Mouse (Mus musculus): Measurements from ENCODE around the gene Stub1. TPM values are rescaled to one million over a fixed set of nuclear protein-coding genes. Genes with fewer than 3 reads are reported as not detected.
"Not testable (repeated sequence)": the region's sequence is repeated elsewhere in the genome, so short reads cannot be mapped to it uniquely, and the experiment has no call there.

The Stub1 gene
- total and polyA plus RNA-seq, 3 experiments = 105 to 147 (median 129) TPM

DNA sequence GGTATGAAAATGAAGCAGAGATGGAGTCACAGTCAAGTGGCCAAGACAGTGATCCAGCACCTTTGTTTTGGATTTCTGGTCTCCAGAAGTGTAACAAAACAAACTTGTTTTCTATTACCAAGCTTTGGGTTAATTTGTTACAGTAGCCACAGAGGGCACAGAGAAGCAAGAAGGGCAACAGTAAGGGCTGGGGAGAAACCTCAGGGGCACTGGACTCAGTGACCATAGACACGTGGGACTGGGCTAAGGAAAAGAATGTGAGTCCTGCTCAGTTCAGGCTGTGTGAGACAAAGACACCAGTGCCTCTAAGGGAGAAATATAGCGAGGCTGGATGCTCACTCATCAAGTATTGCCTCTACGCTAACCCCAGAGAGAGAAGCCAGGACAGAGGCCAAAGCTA is 39.5 kb upstream of the Stub1 start:
- Histone ChIP-seq H3K27ac (no peak overlapping the region), H3K9ac (ENCODE audit: low read depth, low read length) (no peak overlapping the region), H3K4me1 (ENCODE audit: control insufficient read depth, insufficient read depth, low read length) (peaks cover 9% of the 10 kb centered on the region), H3K36me3 (ENCODE audit: control insufficient read depth, insufficient read depth, low read length) (no peaks in the 10 kb centered on the region), H3K27me3 (ENCODE audit: control insufficient read depth, insufficient read depth, low read length) (no peaks in the 10 kb centered on the region), H3K4me3 (no peak overlapping the region), H3K79me2 (replicated peaks; ENCODE audit: control insufficient read depth, insufficient read depth, low read length) (no peaks in the 10 kb centered on the region; the same call in 1 of the 2 replicates)
- no peak for DNase-seq
- TF ChIP-seq POLR2A (IDR thresholded peaks at IDR 0.05; ENCODE audit: insufficient read depth, low read depth, low read length) = no peak
- TF ChIP-seq EP300 (IDR thresholded peaks at IDR 0.05; ENCODE audit: insufficient read depth, low read depth, low read length) = no peak
- TF ChIP-seq CTCF (IDR thresholded peaks at IDR 0.05) = no peak
- WGBS = 85% methylated on average over 3 of the region's 3 CpGs
- intact Hi-C loops (cut with DNase I) = no loop called here

DNA sequence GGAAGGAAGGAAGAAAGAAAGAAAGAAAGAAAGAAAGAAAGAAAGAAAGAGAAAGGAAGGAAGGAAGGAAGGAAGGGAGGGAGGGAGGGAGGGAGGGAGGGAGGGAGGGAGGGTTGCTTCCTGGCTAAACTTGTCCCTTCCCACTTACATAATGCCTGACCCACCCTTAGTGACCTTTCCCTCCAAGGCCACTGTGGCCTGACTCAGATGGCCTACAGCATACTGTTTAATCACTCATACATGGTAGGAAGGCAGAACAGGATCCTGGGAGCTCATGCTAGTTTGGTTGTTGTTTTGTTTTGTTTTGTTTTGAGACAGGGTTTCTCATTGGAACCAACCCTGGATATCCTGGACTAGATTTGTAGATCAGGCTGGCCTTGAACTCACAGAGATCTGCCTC is 38.4 kb upstream of the Stub1 start:
- H3K79me2 ChIP-seq (replicated peaks; ENCODE audit: control insufficient read depth, insufficient read depth, low read length); H3K4me1 ChIP-seq (ENCODE audit: control insufficient read depth, insufficient read depth, low read length); H3K27me3 ChIP-seq (ENCODE audit: control insufficient read depth, insufficient read depth, low read length); intact Hi-C loops (cut with DNase I); DNase-seq; H3K9ac ChIP-seq (ENCODE audit: low read depth, low read length); H3K27ac ChIP-seq; H3K36me3 ChIP-seq (ENCODE audit: control insufficient read depth, insufficient read depth, low read length); H3K4me3 ChIP-seq: not testable (repeated sequence)

DNA sequence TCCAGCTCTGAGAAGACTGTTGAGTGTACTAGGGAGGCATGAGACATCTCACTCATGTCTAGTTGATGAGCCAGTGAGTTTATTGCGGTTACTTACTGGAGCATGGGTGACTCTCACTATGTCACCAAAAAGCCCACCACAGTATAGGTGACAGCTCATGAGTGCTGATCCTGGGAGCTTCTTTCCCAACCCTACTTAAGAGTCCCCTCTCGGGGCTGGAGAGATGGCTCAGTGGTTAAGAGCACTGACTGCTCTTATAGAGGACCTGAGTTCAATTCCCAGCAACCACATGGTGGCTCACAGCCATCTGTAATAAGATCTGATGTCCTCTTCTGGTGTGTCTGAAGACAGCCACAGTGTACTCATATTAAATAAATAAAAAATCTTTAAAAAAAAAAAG is 36.8 kb upstream of the Stub1 start:
- Histone ChIP-seq H3K4me1 (ENCODE audit: control insufficient read depth, insufficient read depth, low read length) (peaks cover 7% of the 10 kb centered on the region), H3K4me3 (no peak overlapping the region), H3K27ac (no peak overlapping the region), H3K36me3 (ENCODE audit: control insufficient read depth, insufficient read depth, low read length) (no peaks in the 10 kb centered on the region), H3K79me2 (replicated peaks; ENCODE audit: control insufficient read depth, insufficient read depth, low read length) (peaks cover 3% of the 10 kb centered on the region), H3K27me3 (ENCODE audit: control insufficient read depth, insufficient read depth, low read length) (no peaks in the 10 kb centered on the region), H3K9ac (ENCODE audit: low read depth, low read length) (no peak overlapping the region)
- WGBS = 95% methylated on average over 2 of the region's 2 CpGs
- TF ChIP-seq CTCF (IDR thresholded peaks at IDR 0.05) = no peak
- no peak for TF ChIP-seq EP300 (IDR thresholded peaks at IDR 0.05; ENCODE audit: insufficient read depth, low read depth, low read length)
- TF ChIP-seq POLR2A (IDR thresholded peaks at IDR 0.05; ENCODE audit: insufficient read depth, low read depth, low read length) = no peak
- no peak for DNase-seq
- intact Hi-C loops (cut with DNase I) = loop anchor here (5.0 kb wide), 2 partner anchors 38 to 617 kb away; partner anchors contain the start of gene Stub1

DNA sequence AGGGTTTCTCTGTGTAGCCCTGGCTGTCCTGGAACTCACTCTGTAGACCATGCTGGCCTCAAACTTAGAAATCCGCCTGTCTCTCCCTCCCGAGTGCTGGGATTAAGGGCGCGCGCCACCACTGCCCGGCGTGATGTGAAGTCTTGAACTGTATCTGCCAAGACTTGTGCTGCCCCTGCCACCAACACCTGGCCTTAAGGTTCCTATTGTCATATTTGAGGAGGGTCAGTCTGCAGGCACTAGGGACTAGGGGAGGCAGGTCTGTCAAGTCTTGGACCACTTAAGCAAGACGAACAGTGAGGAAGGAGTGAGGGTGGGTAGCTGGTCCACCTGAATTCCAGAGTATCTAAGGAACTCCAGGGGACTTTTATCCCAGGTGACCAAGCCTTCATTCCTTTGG is 36.3 kb upstream of the Stub1 start:
- WGBS = 84% methylated on average over 8 of the region's 8 CpGs
- Histone ChIP-seq H3K4me3 (no peak overlapping the region), H3K27me3 (ENCODE audit: control insufficient read depth, insufficient read depth, low read length) (no peaks in the 10 kb centered on the region), H3K79me2 (replicated peaks; ENCODE audit: control insufficient read depth, insufficient read depth, low read length) (peaks cover 3% of the 10 kb centered on the region), H3K4me1 (ENCODE audit: control insufficient read depth, insufficient read depth, low read length) (peaks cover 7% of the 10 kb centered on the region), H3K9ac (ENCODE audit: low read depth, low read length) (no peak overlapping the region), H3K36me3 (ENCODE audit: control insufficient read depth, insufficient read depth, low read length) (no peaks in the 10 kb centered on the region), H3K27ac (no peak overlapping the region)
- intact Hi-C loops (cut with DNase I) = loop anchor here (5.0 kb wide), 2 partner anchors 37 to 618 kb away; partner anchors contain the start of gene Stub1
- no peak for DNase-seq
- TF ChIP-seq POLR2A (IDR thresholded peaks at IDR 0.05; ENCODE audit: insufficient read depth, low read depth, low read length) (no peak), EP300 (IDR thresholded peaks at IDR 0.05; ENCODE audit: insufficient read depth, low read depth, low read length) (no peak), CTCF (IDR thresholded peaks at IDR 0.05) (no peak)

DNA sequence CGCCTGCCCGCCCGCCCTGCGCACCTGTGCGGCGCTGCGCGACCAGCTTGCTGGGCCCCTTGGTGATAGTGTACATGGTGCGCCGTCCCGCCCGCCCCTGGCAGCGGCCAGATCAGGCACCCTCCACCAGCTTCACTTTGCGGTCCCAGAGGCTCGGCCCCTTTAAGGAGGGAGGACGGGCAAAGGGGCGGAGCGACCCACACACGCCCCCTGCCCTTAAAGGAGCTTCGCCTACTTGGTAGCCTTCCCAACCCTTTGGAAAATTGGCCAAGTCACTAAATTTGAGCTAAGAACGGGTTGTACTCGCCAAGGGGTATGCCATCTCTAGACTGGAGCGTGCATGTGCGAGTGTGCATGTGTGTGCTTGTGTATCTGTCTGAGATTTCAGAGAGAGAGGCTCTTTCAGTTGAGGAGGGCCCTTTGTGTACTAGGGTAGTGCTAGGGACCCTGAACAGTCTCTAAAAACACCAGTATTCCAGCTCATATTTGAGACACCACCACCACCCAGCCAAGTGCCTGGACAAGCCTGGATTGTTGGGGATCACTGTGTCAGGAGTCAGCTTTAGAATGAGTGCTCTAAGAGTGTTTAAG is 35.5 kb upstream of the Stub1 start, which contains the start of gene Mcrip2:
Gene Mcrip2, minus strand, starts transcription at position 164 of the 591 bp plus-strand sequence.
- TF ChIP-seq EP300 (IDR thresholded peaks at IDR 0.05; ENCODE audit: insufficient read depth, low read depth, low read length) = peak; percentile 80; the same call in 1 of the 2 replicates
- TF ChIP-seq POLR2A (IDR thresholded peaks at IDR 0.05; ENCODE audit: insufficient read depth, low read depth, low read length) = peak; percentile 82; the same call in 1 of the 2 replicates
- TF ChIP-seq CTCF (IDR thresholded peaks at IDR 0.05) = 0 out of 2 replicates have a peak, but pooled peaks have one; percentile 5
- Histone ChIP-seq H3K36me3 (ENCODE audit: control insufficient read depth, insufficient read depth, low read length) (no peaks in the 10 kb centered on the region), H3K4me1 (ENCODE audit: control insufficient read depth, insufficient read depth, low read length) (peaks cover 3% of the 10 kb centered on the region), H3K4me3 (peak within 1 kb of the TSS; percentile 100), H3K27me3 (ENCODE audit: control insufficient read depth, insufficient read depth, low read length) (no peaks in the 10 kb centered on the region), H3K79me2 (replicated peaks; ENCODE audit: control insufficient read depth, insufficient read depth, low read length) (peaks cover 3% of the 10 kb centered on the region), H3K9ac (ENCODE audit: low read depth, low read length) (peak within 1 kb of the TSS; percentile 92), H3K27ac (peak within 1 kb of the TSS; percentile 94)
- peak; percentile 90 for DNase-seq
- intact Hi-C loops (cut with DNase I) = loop anchor here (5.0 kb wide), 2 partner anchors 36 to 619 kb away; partner anchors contain the start of gene Stub1
- WGBS = under 1% methylated on average over 24 of the region's 24 CpGs

DNA sequence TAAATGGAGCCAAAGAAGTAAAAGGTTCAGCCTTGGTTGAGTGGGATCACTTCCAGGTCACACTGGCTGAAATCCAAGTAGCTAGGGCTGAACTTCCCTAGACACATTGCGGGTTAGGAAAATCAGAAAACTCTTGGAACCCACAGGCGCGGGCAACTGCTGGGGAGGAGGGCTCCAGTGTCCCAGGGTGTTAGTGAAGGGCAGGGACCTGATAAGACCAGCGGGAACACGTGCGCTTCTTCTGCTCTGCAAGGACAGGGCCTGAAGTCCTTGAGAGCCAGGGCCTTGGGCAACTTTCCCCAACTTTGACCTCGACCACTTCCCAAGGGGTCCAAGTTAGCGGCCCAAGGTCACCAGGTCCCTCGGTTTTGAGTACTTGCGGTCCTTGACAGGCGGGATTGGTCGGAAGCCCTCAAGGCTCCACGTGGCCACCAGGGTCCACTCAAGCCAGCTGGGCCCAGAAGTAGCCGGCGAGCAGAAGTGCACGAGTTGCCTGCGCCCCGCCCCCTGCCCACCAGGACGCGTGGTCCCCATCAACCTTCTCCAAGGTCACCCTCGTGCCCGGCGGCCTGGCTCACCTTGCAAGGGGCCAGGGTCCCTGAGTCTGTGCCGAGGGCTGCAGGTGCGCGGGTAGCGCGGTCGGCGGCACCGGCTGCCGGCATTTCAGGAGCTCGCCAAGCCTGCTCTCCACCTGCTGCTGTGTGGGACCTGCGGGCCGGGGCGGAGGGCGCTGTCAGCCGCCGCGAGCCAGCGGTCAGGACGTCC is 34.8 kb upstream of the Stub1 start:
- H3K79me2 ChIP-seq (replicated peaks; ENCODE audit: control insufficient read depth, insufficient read depth, low read length) = peaks cover 3% of the 10 kb centered on the region
- TF ChIP-seq POLR2A (IDR thresholded peaks at IDR 0.05; ENCODE audit: insufficient read depth, low read depth, low read length) (peak; percentile 55; the same call in 1 of the 2 replicates), EP300 (IDR thresholded peaks at IDR 0.05; ENCODE audit: insufficient read depth, low read depth, low read length) (0 out of 2 replicates have a peak, but pooled peaks have one; percentile 50), CTCF (IDR thresholded peaks at IDR 0.05) (no peak)

More for the DNA sequence above, 34.8 kb upstream of the Stub1 start:
- Histone ChIP-seq H3K27ac (peak overlapping the region; percentile 94), H3K4me3 (peak overlapping the region; percentile 100), H3K27me3 (ENCODE audit: control insufficient read depth, insufficient read depth, low read length) (no peaks in the 10 kb centered on the region), H3K36me3 (ENCODE audit: control insufficient read depth, insufficient read depth, low read length) (no peaks in the 10 kb centered on the region), H3K4me1 (ENCODE audit: control insufficient read depth, insufficient read depth, low read length) (peaks cover 3% of the 10 kb centered on the region), H3K9ac (ENCODE audit: low read depth, low read length) (peak overlapping the region; percentile 92)
- intact Hi-C loops (cut with DNase I) = loop anchor here (5.0 kb wide), 2 partner anchors 36 to 619 kb away; partner anchors contain the start of gene Stub1
- DNase-seq = peak; percentile 69 to 74
- WGBS = under 1% methylated on average over 42 of the region's 42 CpGs

Measured in heart, adult 2 months (tissue).